Mouse (Mus musculus): Measurements from ENCODE around the gene Jmjd8.
A peak's percentile ranks its signal among the peaks of the same experiment; 100 is the strongest.

Jmjd8 gene

GRCm38 (mm10) chr17:25808789-25809605 is 19.7 kb upstream of the Jmjd8 start, which contains the start of gene Fbxl16:
Gene Fbxl16, plus strand, starts transcription at chr17:25809085.
- peak; percentile 93 for DNase-seq (ENCODE audit: low read depth)

DNA sequence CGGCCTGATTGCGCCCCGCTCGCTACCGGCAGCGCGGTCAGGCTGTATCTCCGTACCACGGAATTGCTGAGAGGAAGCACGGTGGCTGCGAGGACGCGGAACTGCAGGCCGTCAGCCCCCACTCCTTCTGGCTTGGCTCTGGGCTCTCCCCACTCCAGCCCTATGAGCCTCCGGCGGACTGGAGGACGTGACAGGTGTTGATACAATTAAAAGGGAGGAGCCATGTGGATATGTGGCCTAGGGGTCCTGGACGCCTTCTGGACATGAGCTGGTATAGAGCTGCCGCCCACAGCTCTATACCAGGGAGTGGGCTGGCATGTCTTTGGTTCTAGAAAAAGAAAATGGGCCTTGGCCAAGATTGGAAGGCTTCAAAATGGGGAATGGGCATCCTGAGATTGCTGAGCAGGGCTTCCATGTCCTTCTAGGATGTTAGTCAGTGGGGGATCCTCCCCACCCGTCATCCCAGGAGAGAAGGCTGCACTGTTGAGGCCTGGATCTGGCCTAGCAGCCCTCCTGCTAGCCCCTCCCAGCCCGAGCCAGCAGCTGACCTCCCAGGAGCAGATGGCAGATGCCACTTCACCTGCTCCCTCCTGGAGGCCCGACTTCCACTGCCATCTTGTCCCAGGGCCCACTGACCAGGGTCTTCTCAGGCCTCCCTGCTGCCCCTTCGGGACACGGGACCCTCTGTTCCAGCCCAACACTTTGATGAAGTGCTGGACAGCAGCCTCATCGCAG is 18.9 kb upstream of the Jmjd8 start:
- no peak for DNase-seq (ENCODE audit: low read depth)

DNA sequence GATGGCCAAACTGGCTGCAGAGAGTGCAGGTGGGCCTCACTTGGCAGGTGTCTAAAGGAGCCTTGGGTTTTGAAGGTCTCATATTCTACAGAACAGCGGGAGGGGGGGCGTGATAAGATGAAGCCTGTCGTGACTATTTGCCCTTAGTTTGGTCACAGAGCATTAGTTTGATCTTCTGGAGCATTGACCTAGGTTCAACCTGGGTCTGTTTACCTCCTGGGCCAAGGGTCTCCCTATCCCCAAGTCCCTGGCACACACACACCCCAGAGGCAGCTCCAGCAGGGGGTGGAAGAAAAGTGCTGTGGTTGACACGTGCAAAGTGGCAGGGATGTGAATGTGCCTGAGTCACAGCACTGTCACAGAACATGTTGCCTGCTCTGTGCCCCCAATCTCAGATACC is 17.8 kb upstream of the Jmjd8 start:
- no peak for DNase-seq (ENCODE audit: low read depth)

- peak; percentile 94 for DNase-seq (ENCODE audit: low read depth)
Measured at GRCm38 (mm10) chr17:25813471-25813870, 15.2 kb upstream of the Jmjd8 start.

DNA sequence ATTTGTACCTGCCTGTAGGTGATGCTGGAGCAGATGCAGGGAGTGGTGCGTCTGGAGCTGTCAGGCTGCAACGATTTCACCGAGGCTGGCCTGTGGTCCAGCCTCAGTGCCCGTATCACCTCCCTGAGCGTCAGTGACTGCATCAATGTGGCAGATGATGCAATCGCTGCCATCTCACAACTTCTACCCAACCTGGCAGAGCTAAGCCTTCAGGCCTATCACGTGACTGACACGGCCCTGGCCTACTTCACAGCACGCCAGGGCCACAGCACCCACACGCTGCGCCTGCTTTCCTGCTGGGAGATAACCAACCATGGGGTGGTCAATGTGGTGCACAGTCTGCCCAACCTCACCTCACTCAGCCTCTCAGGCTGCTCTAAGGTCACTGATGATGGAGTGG is 11.0 kb upstream of the Jmjd8 start:
- DNase-seq (ENCODE audit: low read depth): no peak

- DNase-seq (ENCODE audit: low read depth): no peak
Measured at GRCm38 (mm10) chr17:25818851-25819780, 9.6 kb upstream of the Jmjd8 start.

- DNase-seq (ENCODE audit: low read depth): peak; percentile 93
Measured at GRCm38 (mm10) chr17:25823452-25823851, 5.2 kb upstream of the Jmjd8 start, which contains the start of gene Wdr24. Gene Wdr24, plus strand, starts transcription at chr17:25823627.

- no peak for DNase-seq (ENCODE audit: low read depth)
Measured at GRCm38 (mm10) chr17:25824362-25825142, 4.1 kb upstream of the Jmjd8 start.

DNA sequence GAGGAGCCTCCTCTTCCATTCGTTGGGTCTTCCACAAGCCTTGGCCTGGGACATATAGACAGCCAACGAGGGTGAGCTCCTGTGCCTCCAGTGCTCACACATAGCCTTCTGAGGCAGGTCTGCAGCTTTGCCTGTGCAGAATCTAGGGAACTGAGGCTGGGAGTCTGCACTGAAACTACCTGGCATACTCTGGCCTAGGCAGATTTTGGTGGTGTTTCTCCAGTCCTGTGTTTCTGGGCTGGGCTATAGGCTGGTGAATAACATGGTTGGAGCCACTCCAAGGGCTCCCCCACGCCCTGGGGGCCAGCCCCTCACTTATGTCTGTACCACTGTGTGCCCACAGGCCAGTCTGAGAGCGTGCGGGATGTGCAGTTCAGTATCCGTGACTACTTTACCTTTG is 3.4 kb upstream of the Jmjd8 start:
- no peak for DNase-seq (ENCODE audit: low read depth)

DNA sequence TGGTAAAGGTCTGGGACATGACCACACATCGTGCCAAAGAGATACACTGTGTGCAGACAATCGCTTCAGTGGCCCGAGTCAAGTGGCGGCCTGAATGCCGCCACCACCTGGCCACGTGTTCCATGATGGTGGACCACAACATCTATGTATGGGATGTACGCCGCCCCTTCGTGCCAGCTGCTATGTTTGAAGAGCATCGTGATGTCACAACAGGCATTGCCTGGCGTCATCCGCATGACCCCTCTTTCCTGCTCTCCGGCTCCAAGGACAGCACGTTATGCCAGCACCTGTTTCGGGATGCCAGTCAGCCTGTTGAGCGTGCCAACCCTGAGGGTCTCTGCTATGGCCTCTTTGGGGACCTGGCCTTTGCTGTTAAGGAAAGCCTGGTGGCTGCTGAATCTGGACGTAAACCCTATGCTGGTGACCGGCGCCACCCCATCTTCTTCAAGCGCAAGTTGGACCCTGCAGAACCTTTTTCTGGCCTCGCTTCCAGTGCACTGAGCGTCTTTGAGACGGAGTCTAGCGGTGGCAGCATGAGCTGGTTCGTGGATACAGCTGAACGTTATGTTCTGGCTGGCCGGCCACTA is 2.6 kb upstream of the Jmjd8 start:
- DNase-seq (ENCODE audit: low read depth): no peak

GRCm38 (mm10) chr17:25827011-25827410 is 1.7 kb upstream of the Jmjd8 start:
- no peak for DNase-seq (ENCODE audit: low read depth)

- no peak for DNase-seq (ENCODE audit: low read depth)
Measured at GRCm38 (mm10) chr17:25827546-25828222, 983 bp upstream of the Jmjd8 start.

DNA sequence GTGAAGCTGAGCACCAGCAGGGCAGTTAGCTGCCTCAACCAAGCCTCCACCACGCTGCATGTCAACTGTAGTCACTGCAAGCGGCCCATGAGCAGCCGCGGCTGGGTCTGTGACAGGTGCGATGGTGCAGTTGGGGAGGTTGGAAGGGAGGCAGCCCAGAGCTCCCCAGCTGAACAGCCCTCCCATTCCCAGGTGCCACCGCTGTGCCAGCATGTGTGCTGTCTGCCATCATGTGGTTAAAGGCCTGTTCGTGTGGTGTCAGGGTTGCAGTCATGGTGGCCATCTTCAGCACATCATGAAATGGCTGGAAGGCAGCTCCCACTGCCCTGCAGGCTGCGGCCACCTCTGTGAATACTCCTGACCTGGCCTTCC is 458 bp upstream of the Jmjd8 start:
- DNase-seq (ENCODE audit: low read depth): no peak

GRCm38 (mm10) chr17:25829558-25830017 is 921 bp downstream of the Jmjd8 start:
- DNase-seq (ENCODE audit: low read depth): no peak

- DNase-seq (ENCODE audit: low read depth): no peak
Measured at GRCm38 (mm10) chr17:25830200-25830753, 1.6 kb downstream of the Jmjd8 start.

GRCm38 (mm10) chr17:25830806-25831431 is 2.3 kb downstream of the Jmjd8 start:
- DNase-seq (ENCODE audit: low read depth): no peak

- peak; percentile 58 for DNase-seq (ENCODE audit: low read depth)
Measured at GRCm38 (mm10) chr17:25831451-25832281, 3.0 kb downstream of the Jmjd8 start.

GRCm38 (mm10) chr17:25832436-25833290 is 4.0 kb downstream of the Jmjd8 start:
- peak; percentile 100 for DNase-seq (ENCODE audit: low read depth)

All from NIH3T3 (cell line).